Mouse (Mus musculus) B cell, adult (primary cell): ENCODE measurements around the gene Olfr312. TPM values are rescaled to one million over a fixed set of nuclear protein-coding genes. Genes with fewer than 3 reads are reported as not detected.

Experiments
- total RNA-seq: library from RNA; stranded (reverse); gene quantifications from 4 replicates; pipeline ENCODE4 v1.2.4, GENCODE M21; 2023; ENCODE audit not compliant: inconsistent age

Olfr312 gene
- total RNA-seq: not detected in 4 replicates

GRCm38 (mm10) chr11:58828937-58829336 is at the start of gene Olfr312:
TSS of gene Olfr312 (plus strand) at chr11:58829237.

DNA sequence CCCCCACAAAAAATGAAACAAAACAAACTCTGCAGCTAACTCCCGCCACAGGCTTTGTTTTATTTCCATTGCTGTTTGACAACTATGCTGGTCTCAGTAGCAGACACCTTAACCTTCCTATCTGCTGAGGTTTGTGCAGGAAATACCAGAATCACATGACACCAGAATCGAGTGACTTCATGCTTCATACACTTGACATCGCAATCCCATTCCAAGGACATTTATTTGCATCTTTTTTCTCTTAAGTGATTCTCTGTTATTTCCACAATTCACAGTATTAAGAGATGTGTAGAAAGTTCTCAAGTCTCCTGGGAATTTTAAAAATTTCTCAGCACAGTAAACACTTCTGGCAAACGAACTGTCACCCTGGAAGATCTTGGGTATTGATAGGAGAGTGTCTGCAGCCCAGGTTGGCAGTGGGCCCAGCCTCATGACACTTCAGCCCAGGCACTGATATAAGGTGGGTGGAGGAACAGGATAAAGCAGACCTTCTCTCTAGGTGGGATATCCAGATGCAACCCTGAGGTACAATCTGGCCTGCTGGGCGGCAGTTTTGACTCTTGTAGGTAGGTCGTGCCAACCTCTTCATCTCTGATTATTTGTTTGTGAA is 46.5 kb upstream of the Olfr312 start, which contains the start of gene Olfr314:
Gene Olfr314, plus strand, starts transcription at position 473 of the 610 bp plus-strand sequence.

GRCm38 (mm10) chr11:58801558-58802228 is 27.3 kb upstream of the Olfr312 start, which contains the start of gene Fam183b:
TSS of gene Fam183b (minus strand) at chr11:58801960.

DNA sequence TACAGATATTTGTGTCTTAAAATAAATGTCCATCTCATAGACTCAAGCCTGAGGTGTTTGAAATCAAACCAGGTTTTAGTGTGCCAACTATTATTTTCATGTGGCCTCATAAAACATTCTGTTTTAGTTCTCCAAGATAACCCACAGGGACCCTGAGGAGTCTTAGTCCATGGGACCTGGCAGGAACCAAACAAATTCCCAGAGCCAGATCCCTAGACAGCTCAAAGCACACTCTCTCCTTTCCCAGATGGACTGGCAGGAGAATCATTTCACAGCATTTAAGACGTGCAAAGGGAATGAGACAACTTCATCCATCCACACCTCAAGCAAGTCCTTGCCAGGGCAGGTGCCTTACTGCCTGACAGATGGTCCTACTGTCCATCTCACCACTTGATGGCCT is 14.3 kb upstream of the Olfr312 start, which contains the start of gene Olfr313:
Gene Olfr313, plus strand, starts transcription at position 301 of the 400 bp plus-strand sequence.

GRCm38 (mm10) chr11:58838951-58839350 is 9.9 kb downstream of the Olfr312 start, which contains the start of gene Olfr311:
TSS of gene Olfr311 (plus strand) at chr11:58839251.

GRCm38 (mm10) chr11:58846919-58847461 is 18.0 kb downstream of the Olfr312 start, which contains the start of gene Gm12258:
TSS of gene Gm12258 (plus strand) at chr11:58847158.

GRCm38 (mm10) chr11:58867039-58867953 is 38.3 kb downstream of the Olfr312 start, which contains the start of gene 2810021J22Rik:
TSS of gene 2810021J22Rik (plus strand) at chr11:58867216.

Other genes with a start within 250 kb of the Olfr312 start
- not detected in 4 replicates for gene Olfr324, start 234.1 kb upstream of the Olfr312 start, total RNA-seq
- not detected in 4 replicates for gene 2210407C18Rik, start 213.2 kb upstream of the Olfr312 start, total RNA-seq
- gene Olfr323, start 198.7 kb upstream of the Olfr312 start, total RNA-seq: not detected in 4 replicates
- not detected in 4 replicates for gene Trim58, start 188.8 kb upstream of the Olfr312 start, total RNA-seq
- gene Olfr322, start 170.5 kb upstream of the Olfr312 start, total RNA-seq: not detected in 4 replicates
- gene Olfr320, start 148.1 kb upstream of the Olfr312 start, total RNA-seq: not detected in 4 replicates
- not detected in 4 replicates for gene Olfr319, start 130.1 kb upstream of the Olfr312 start, total RNA-seq
- gene Olfr318, start 105.2 kb upstream of the Olfr312 start, total RNA-seq: 0.58 to 0.96 TPM (median 0.68 TPM) in 4 replicates
- gene Olfr317, start 90.0 kb upstream of the Olfr312 start, total RNA-seq: not detected in 4 replicates
- gene Olfr316, start 76.5 kb upstream of the Olfr312 start, total RNA-seq: not detected in 4 replicates
- gene Olfr315, start 56.0 kb upstream of the Olfr312 start, total RNA-seq: not detected in 4 replicates
- gene Olfr314, start 46.3 kb upstream of the Olfr312 start, total RNA-seq: not detected in 4 replicates
- not detected in 4 replicates for gene Fam183b, start 27.3 kb upstream of the Olfr312 start, total RNA-seq
- not detected in 4 replicates for gene Olfr313, start 14.2 kb upstream of the Olfr312 start, total RNA-seq
- not detected in 4 replicates for gene Olfr311, start 10.0 kb downstream of the Olfr312 start, total RNA-seq
- gene Gm12258, start 17.9 kb downstream of the Olfr312 start, total RNA-seq: 5.2 to 6.3 TPM (median 5.6 TPM) in 4 replicates
- gene 2810021J22Rik, start 38.0 kb downstream of the Olfr312 start, total RNA-seq: 9.2 to 14.4 TPM (median 12.3 TPM) in 4 replicates
- 10.5 to 13.6 TPM (median 12.3 TPM) in 4 replicates for gene Zfp39, start 75.0 kb downstream of the Olfr312 start, total RNA-seq
- not detected in 4 replicates for gene Btnl10, start 88.7 kb downstream of the Olfr312 start, total RNA-seq
- 125 to 135 TPM (median 129 TPM) in 4 replicates for gene Rnf187, start 109.7 kb downstream of the Olfr312 start, total RNA-seq
- gene Hist3h2ba, start 119.7 kb downstream of the Olfr312 start, total RNA-seq: 15.9 to 25.1 TPM (median 21.4 TPM) in 4 replicates
- gene Hist3h2a, start 125.4 kb downstream of the Olfr312 start, total RNA-seq: 63.1 to 74.2 TPM (median 70.1 TPM) in 4 replicates
- gene Trim17, start 125.4 kb downstream of the Olfr312 start, total RNA-seq: 0.19 to 0.42 TPM (median 0.38 TPM) in 3 of 4 replicates, not detected in the other
- 117 to 129 TPM (median 123 TPM) in 4 replicates for gene Trim11, start 148.9 kb downstream of the Olfr312 start, total RNA-seq